Mouse (Mus musculus) heart, postnatal 0 days (tissue): ENCODE data around the gene Nkiras2.

ENCODE experiments used
- CTCF ChIP-seq: IDR thresholded peaks from 2 replicates; pipeline ENCODE4 v1.5.1; 2016; ENCODE audit warnings: antibody characterized with exemption, control low read depth, low read depth
- EP300 ChIP-seq: IDR thresholded peaks from 2 replicates; pipeline ENCODE4 v1.6.1; 2016; ENCODE audit warnings: antibody characterized with exemption, low read depth

GRCm38 (mm10) chr11:100611627-100612026, 7.4 kb upstream of the Nkiras2 start:
- TF ChIP-seq CTCF: no peak
- TF ChIP-seq EP300: no peak
